Comparison of ENCODE assay signal across 8 mouse cellular contexts in genomic region chr7:25619722-25619991, GRCm38 (mm10). TPM values are rescaled to one million over a fixed set of nuclear protein-coding genes. Genes with fewer than 3 reads are reported as not detected.
DNase-seq lines count a peak whose midpoint lies in the region; ATAC-seq and TF ChIP-seq lines count a peak whose summit lies in the region.

No protein-coding gene starts in this region.

- 25% methylated on average over 5 of the region's 5 CpGs for WGBS in heart, embryonic 14.5 days
- WGBS in forebrain, embryonic 14.5 days: 22% methylated on average over 5 of the region's 5 CpGs
- WGBS in liver, embryonic 15.5 days (ENCODE audit: insufficient replicate concordance): 18% methylated on average over 5 of the region's 5 CpGs

- H3K4me1 ChIP-seq in heart, embryonic 14.5 days (ENCODE audit: control insufficient read depth in 2 of 2, insufficient read depth in 2 of 2, low read length in 2 of 2): peaks cover 5 to 8% of the 10 kb centered on the region in 2 experiments
- H3K4me1 ChIP-seq in E14TG2a.4 (replicated peaks; ENCODE audit: low read depth, low read length): peaks cover 45% of the 10 kb centered on the region
- no peaks in the 10 kb centered on the region; the same call in 1 of the 2 replicates for H3K4me1 ChIP-seq in forebrain, embryonic 14.5 days (ENCODE audit: control insufficient read depth, insufficient read depth, low read length)
- H3K4me1 ChIP-seq in liver, embryonic 15.5 days (replicated peaks): peaks cover 19% of the 10 kb centered on the region

- peak overlapping the region; percentile 81 to 87 for H3K4me3 ChIP-seq in heart, embryonic 14.5 days (ENCODE audit: control insufficient read depth in 1 of 2, insufficient read depth in 1 of 2, low read depth in 1 of 2, low read length in 2 of 2)
- H3K4me3 ChIP-seq in E14TG2a.4 (replicated peaks; ENCODE audit: low read length): peak overlapping the region; percentile 95
- peak overlapping the region; percentile 52 for H3K4me3 ChIP-seq in forebrain, embryonic 14.5 days (ENCODE audit: low read depth, low read length)
- H3K4me3 ChIP-seq in liver, embryonic 15.5 days (replicated peaks): peak overlapping the region; percentile 72

- H3K27me3 ChIP-seq in heart, embryonic 14.5 days (ENCODE audit: control insufficient read depth, insufficient read depth, low read length): no peaks in the 10 kb centered on the region
- peaks cover 9% of the 10 kb centered on the region; the same call in 1 of the 2 replicates for H3K27me3 ChIP-seq in E14TG2a.4 (ENCODE audit: insufficient read depth, low read length)
- H3K27me3 ChIP-seq in forebrain, embryonic 14.5 days (replicated peaks; ENCODE audit: control insufficient read depth, insufficient read depth, low read length): no peaks in the 10 kb centered on the region
- no peaks in the 10 kb centered on the region for H3K27me3 ChIP-seq in liver, embryonic 15.5 days

- peak overlapping the region; percentile 86 for H3K4me2 ChIP-seq in heart, embryonic 14.5 days (ENCODE audit: low read length)
- peak overlapping the region; percentile 66 for H3K4me2 ChIP-seq in forebrain, embryonic 14.5 days (ENCODE audit: low read length)
- peak overlapping the region; percentile 81 for H3K4me2 ChIP-seq in liver, embryonic 15.5 days

- ATAC-seq in heart, embryonic 14.5 days (ENCODE audit: insufficient number of reproducible peaks, insufficient read depth, low FRiP score, low read depth): no peak
- ATAC-seq in forebrain, embryonic 14.5 days: no peak
- no peak for ATAC-seq in liver, embryonic 15.5 days (ENCODE audit: insufficient read depth)

- no peak for DNase-seq in heart, postnatal 25 days (ENCODE audit: low spot score)
- DNase-seq in forebrain, embryonic 14.5 days (ENCODE audit: low spot score): no peak
- DNase-seq in embryo, embryonic 10.5 days (ENCODE audit: low spot score): no peak
- DNase-seq in cerebellum, postnatal 25 days: no peak
- no peak for DNase-seq in left cerebral cortex, adult 9 months (ENCODE audit: low spot score in 2 of 2)

- TF ChIP-seq CTCF in E14TG2a.4 (conservative IDR thresholded peaks at IDR 0.05; ENCODE audit: low read length): no peak

- H3K9ac ChIP-seq in heart, embryonic 14.5 days (ENCODE audit: low read length): peak overlapping the region; percentile 79
- peak overlapping the region; percentile 51 for H3K9ac ChIP-seq in forebrain, embryonic 14.5 days (ENCODE audit: low read length)
- peak overlapping the region; percentile 51 for H3K9ac ChIP-seq in liver, embryonic 15.5 days

- no peaks in the 10 kb centered on the region for H3K9me3 ChIP-seq in heart, embryonic 14.5 days (ENCODE audit: control insufficient read depth, low read length)
- no peaks in the 10 kb centered on the region for H3K9me3 ChIP-seq in E14TG2a.4 (ENCODE audit: low read length)
- no peaks in the 10 kb centered on the region for H3K9me3 ChIP-seq in forebrain, embryonic 14.5 days (replicated peaks; ENCODE audit: control insufficient read depth, low read length)
- H3K9me3 ChIP-seq in liver, embryonic 15.5 days (replicated peaks): no peaks in the 10 kb centered on the region

- H3K27ac ChIP-seq in heart, embryonic 14.5 days (replicated peaks in 1 of 2; ENCODE audit: control insufficient read depth in 1 of 2, insufficient read depth in 1 of 2, low read depth in 2 of 2, low read length in 2 of 2): peak overlapping the region; percentile 51 to 77
- no peak overlapping the region for H3K27ac ChIP-seq in forebrain, embryonic 14.5 days (ENCODE audit: low read depth, low read length)
- H3K27ac ChIP-seq in liver, embryonic 15.5 days (replicated peaks): no peak overlapping the region

- intact Hi-C loops in heart, postnatal 25 days (cut with DNase I): no loop called here

- peaks cover 39% of the 10 kb centered on the region for H3K36me3 ChIP-seq in heart, embryonic 14.5 days (ENCODE audit: control insufficient read depth, insufficient read depth, low read length)
- H3K36me3 ChIP-seq in E14TG2a.4 (ENCODE audit: insufficient read depth, low read length): peaks cover 46% of the 10 kb centered on the region
- H3K36me3 ChIP-seq in forebrain, embryonic 14.5 days (ENCODE audit: control insufficient read depth, insufficient read depth, low read length): peaks cover 24% of the 10 kb centered on the region
- peaks cover 7% of the 10 kb centered on the region; the same call in 1 of the 2 replicates for H3K36me3 ChIP-seq in liver, embryonic 15.5 days (replicated peaks)

RNA-seq across cellular contexts. Expression of gene Dmac2, which starts 0.4 kb away (rescaled TPM):
- 62.7 and 66.3 TPM in 2 replicates for polyA plus RNA-seq in heart, embryonic 14.5 days (2014; fragmentation: Nextera tagmentation; extraction: Ambion mirVana)
- 10 to 100 TPM; 60.4 to 65.0 TPM for total RNA-seq in heart, postnatal 25 days (2021)
- polyA plus RNA-seq in forebrain, embryonic 14.5 days (2014; fragmentation: Nextera tagmentation; extraction: Ambion mirVana): 29.9 and 36.0 TPM in 2 replicates
- 7.9 and 8.6 TPM in 2 replicates for polyA plus RNA-seq in liver, embryonic 15.5 days (2015; fragmentation: Nextera tagmentation; extraction: Ambion mirVana)

RNA-seq across cellular contexts. Expression of gene Erich4, which starts 4.0 kb away (rescaled TPM):
- polyA plus RNA-seq in heart, embryonic 14.5 days (2014; fragmentation: Nextera tagmentation; extraction: Ambion mirVana): not detected in 2 replicates
- under 1 TPM in 1 of 2 experiments, not detected in 1; 0.29 TPM for total RNA-seq in heart, postnatal 25 days (2021)
- not detected in 2 replicates for polyA plus RNA-seq in forebrain, embryonic 14.5 days (2014; fragmentation: Nextera tagmentation; extraction: Ambion mirVana)
- 0.38 and 0.60 TPM in 2 replicates for polyA plus RNA-seq in liver, embryonic 15.5 days (2015; fragmentation: Nextera tagmentation; extraction: Ambion mirVana)

RNA-seq across cellular contexts. Expression of gene B3gnt8, which starts 6.8 kb away (rescaled TPM):
- polyA plus RNA-seq in heart, embryonic 14.5 days (2014; fragmentation: Nextera tagmentation; extraction: Ambion mirVana): 3.2 and 3.5 TPM in 2 replicates
- 1 to 10 TPM; 2.3 to 4.2 TPM for total RNA-seq in heart, postnatal 25 days (2021)
- polyA plus RNA-seq in forebrain, embryonic 14.5 days (2014; fragmentation: Nextera tagmentation; extraction: Ambion mirVana): 0.43 and 0.58 TPM in 2 replicates
- 2.7 and 2.8 TPM in 2 replicates for polyA plus RNA-seq in liver, embryonic 15.5 days (2015; fragmentation: Nextera tagmentation; extraction: Ambion mirVana)

RNA-seq across cellular contexts. Expression of gene Bckdha, which starts 39.1 kb away (rescaled TPM):
- polyA plus RNA-seq in heart, embryonic 14.5 days (2014; fragmentation: Nextera tagmentation; extraction: Ambion mirVana): 46.8 and 55.5 TPM in 2 replicates
- 100 to 1,000 TPM; 184 to 199 TPM for total RNA-seq in heart, postnatal 25 days (2021)
- 65.1 and 69.7 TPM in 2 replicates for polyA plus RNA-seq in forebrain, embryonic 14.5 days (2014; fragmentation: Nextera tagmentation; extraction: Ambion mirVana)
- 30.2 and 39.3 TPM in 2 replicates for polyA plus RNA-seq in liver, embryonic 15.5 days (2015; fragmentation: Nextera tagmentation; extraction: Ambion mirVana)

RNA-seq across cellular contexts. Expression of gene Exosc5, which starts 39.3 kb away (rescaled TPM):
- 33.9 and 35.8 TPM in 2 replicates for polyA plus RNA-seq in heart, embryonic 14.5 days (2014; fragmentation: Nextera tagmentation; extraction: Ambion mirVana)
- total RNA-seq in heart, postnatal 25 days (2021): 10 to 100 TPM; 16.0 to 16.3 TPM
- 49.4 and 53.9 TPM in 2 replicates for polyA plus RNA-seq in forebrain, embryonic 14.5 days (2014; fragmentation: Nextera tagmentation; extraction: Ambion mirVana)
- polyA plus RNA-seq in liver, embryonic 15.5 days (2015; fragmentation: Nextera tagmentation; extraction: Ambion mirVana): 46.1 and 50.8 TPM in 2 replicates

Comparison
In these comparisons a context has a peak if more than half of its experiments do, and no peak if none do; other contexts are left out.
1. H3K27ac ChIP-seq: peak in heart, embryonic 14.5 days (2 of 2); none in forebrain, embryonic 14.5 days (single experiment) and liver, embryonic 15.5 days (single experiment).
2. Peak in every context shown above with its lines, with median percentiles within 50 percentile points of each other: H3K4me2 ChIP-seq, H3K4me3 ChIP-seq and H3K9ac ChIP-seq.